Mouse (Mus musculus) hindbrain, embryonic 10.5 days (tissue): Measurements from ENCODE around the gene Peli2. TPM values are rescaled to one million over a fixed set of nuclear protein-coding genes. Genes with fewer than 3 reads are reported as not detected.
A peak's percentile ranks its signal among the peaks of the same experiment; 100 is the strongest.

ENCODE experiments used
- DNase-seq: peaks from one replicate; pipeline ENCODE4 v3.0.0-alpha.2; 2017; ENCODE audit warnings: low spot score
- H3K27ac ChIP-seq: fragments of 300-500 bp; sonication (generic); 2 replicates; pipeline ENCODE4 v1.5.1; 2016; ENCODE audit warnings: mild to moderate bottlenecking, moderate library complexity
- H3K27me3 ChIP-seq: fragments of 300-500 bp; sonication (generic); 2 replicates; pipeline ENCODE4 v1.6.1; 2016; ENCODE audit warnings: mild to moderate bottlenecking; ENCODE audit not compliant: poor library complexity, insufficient read depth, severe bottlenecking
- H3K36me3 ChIP-seq: fragments of 300-500 bp; sonication (generic); 2 replicates; pipeline ENCODE4 v1.6.1; 2016; ENCODE audit warnings: mild to moderate bottlenecking, moderate library complexity
- H3K4me1 ChIP-seq: fragments of 300-500 bp; sonication (generic); replicated peaks from 2 replicates; pipeline ENCODE4 v1.6.1; 2016; ENCODE audit warnings: mild to moderate bottlenecking
- H3K4me3 ChIP-seq: fragments of 300-500 bp; sonication (generic); 2 replicates; pipeline ENCODE4 v1.5.1; 2016; ENCODE audit warnings: mild to moderate bottlenecking, moderate library complexity
- H3K9me3 ChIP-seq: fragments of 300-500 bp; sonication (generic); 2 replicates; pipeline ENCODE4 v1.6.1; 2016; ENCODE audit warnings: mild to moderate bottlenecking, moderate library complexity
- WGBS: fragments of 180-500 bp; shearing (Covaris S2); methylation state at CpG from one replicate; pipeline ENCODE4 v1.1.7; 2016; 5-methylcytosine and 5-hydroxymethylcytosine counted together
- polyA plus RNA-seq: library from polyadenylated mRNA; unstranded; fragments of >200 nt; fragmentation: Nextera tagmentation; extraction: Ambion mirVana; gene quantifications from 2 replicates; pipeline ENCODE4 v1.2.1, GENCODE M21; 2016

Gene Peli2
- polyA plus RNA-seq, 1 experiment from 2014 or later, result 16.9 TPM

DNA sequence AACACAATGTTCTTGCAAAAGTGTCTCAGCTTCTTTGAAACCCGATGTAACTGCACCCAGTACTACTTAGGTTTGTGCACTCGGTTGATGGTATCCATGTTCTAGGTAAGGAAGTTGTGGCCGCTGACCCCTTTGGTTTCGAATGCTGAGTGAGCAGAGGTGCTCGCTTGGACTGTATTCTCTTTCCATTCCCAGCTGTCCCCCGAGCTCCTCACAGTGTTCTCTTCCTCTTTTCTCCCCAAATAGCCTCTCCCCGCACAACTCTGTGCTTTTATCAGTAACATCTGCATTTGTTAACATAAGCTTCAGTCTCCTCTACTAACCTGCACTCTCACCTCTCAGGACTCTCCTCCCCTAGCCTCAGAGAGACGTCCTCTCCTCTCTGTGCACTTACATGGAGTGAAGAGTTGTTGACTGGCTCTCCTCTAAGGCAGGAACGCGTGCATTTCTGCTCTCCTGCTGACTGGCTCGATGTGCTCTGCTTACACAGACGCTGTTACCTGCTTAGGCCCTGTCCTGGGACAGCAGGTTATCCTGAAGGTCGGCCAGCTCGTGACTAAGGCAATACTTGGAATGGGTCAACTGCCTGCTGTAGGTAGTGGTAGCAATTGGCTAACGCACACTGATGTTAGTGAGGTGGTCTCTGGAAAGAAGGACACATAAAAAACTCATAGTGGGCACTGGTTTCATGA lies 57.8 kb downstream of the Peli2 start:
- H3K27me3 ChIP-seq, result no peaks in the 10 kb centered on the region

DNA sequence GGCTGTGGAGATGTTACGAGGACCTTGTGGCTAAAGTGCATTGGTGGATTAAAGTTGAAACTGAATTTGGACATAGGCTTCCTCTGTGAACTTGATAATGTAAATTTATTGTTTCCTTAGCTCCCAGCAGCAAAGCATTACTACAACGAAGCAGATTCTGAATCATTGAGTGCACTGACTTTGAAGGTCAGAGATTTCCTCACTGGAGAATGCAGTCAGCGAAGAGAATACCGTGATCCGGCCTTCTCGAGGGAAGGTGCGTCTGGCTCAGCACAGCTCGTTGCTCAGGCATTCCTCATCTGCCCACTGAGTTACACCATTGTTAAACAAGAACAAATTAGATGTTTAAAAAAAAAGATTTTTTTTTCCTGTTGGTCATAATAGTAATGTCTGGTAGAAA lies 58.4 kb downstream of the Peli2 start:
- Histone ChIP-seq H3K27ac (no peak overlapping the region), H3K9me3 (peaks cover 16% of the 10 kb centered on the region; the same call in 1 of the 2 replicates), H3K4me1 (0 out of 2 replicates have a peak, but pooled peaks cover 6% of the 10 kb centered on the region), H3K36me3 (peaks cover 49% of the 10 kb centered on the region), H3K4me3 (no peak overlapping the region), H3K27me3 (no peaks in the 10 kb centered on the region)
- 91% methylated on average over 8 of the region's 8 CpGs for WGBS
- DNase-seq, result no peak

More for the DNA sequence above, 57.8 kb downstream of the Peli2 start:
- DNase-seq, result no peak
- Histone ChIP-seq H3K9me3 (peaks cover 16% of the 10 kb centered on the region; the same call in 1 of the 2 replicates), H3K36me3 (peaks cover 43% of the 10 kb centered on the region), H3K4me1 (0 out of 2 replicates have a peak, but pooled peaks cover 6% of the 10 kb centered on the region), H3K27ac (no peak overlapping the region), H3K4me3 (no peak overlapping the region)
- WGBS, result 88% methylated on average over 15 of the region's 15 CpGs

GRCm38 (mm10) chr14:48186302-48186701 lies 65.7 kb downstream of the Peli2 start:
- H3K9me3 ChIP-seq, result peaks cover 12% of the 10 kb centered on the region; the same call in 1 of the 2 replicates
- no peak overlapping the region for H3K27ac ChIP-seq
- H3K27me3 ChIP-seq, result no peaks in the 10 kb centered on the region
- peaks cover 8% of the 10 kb centered on the region; the same call in 1 of the 2 replicates for H3K4me1 ChIP-seq
- 85% methylated on average over 6 of the region's 6 CpGs for WGBS
- H3K4me3 ChIP-seq, result no peak overlapping the region
- DNase-seq, result no peak
- H3K36me3 ChIP-seq, result peaks cover 42% of the 10 kb centered on the region

DNA sequence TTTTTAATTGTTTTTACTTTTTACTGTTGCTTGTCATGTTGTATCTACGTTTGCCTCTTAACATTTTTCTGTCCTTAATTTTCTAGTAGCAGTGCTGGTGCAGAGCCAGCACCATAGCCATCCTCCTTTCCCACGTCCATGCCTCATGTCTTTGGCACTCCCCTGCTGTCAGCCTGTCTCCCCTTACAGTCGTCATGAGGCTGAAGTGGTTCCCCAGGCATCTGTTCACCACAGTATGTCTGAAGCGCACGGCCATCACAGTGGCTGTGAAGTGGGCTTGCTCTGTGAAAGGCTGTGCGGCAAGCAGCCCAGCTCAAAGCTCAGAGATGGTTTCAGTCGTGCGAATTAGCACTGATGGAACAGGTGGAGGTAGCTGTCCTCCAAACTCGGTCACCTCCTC lies 66.5 kb downstream of the Peli2 start:
- Histone ChIP-seq H3K27ac (no peak overlapping the region), H3K4me1 (peaks cover 12% of the 10 kb centered on the region; the same call in 1 of the 2 replicates), H3K9me3 (peaks cover 4% of the 10 kb centered on the region; the same call in 1 of the 2 replicates), H3K36me3 (peaks cover 37% of the 10 kb centered on the region), H3K27me3 (no peaks in the 10 kb centered on the region), H3K4me3 (no peak overlapping the region)
- 76% methylated on average over 9 of the region's 9 CpGs for WGBS
- DNase-seq, result no peak

GRCm38 (mm10) chr14:48189330-48189729 lies 68.7 kb downstream of the Peli2 start:
- peaks cover 16% of the 10 kb centered on the region; the same call in 1 of the 2 replicates for H3K4me1 ChIP-seq
- 69% methylated on average over 8 of the region's 8 CpGs for WGBS
- DNase-seq, result no peak
- H3K36me3 ChIP-seq, result peaks cover 14% of the 10 kb centered on the region
- H3K4me3 ChIP-seq, result no peak overlapping the region
- no peak overlapping the region for H3K27ac ChIP-seq
- no peaks in the 10 kb centered on the region for H3K9me3 ChIP-seq
- H3K27me3 ChIP-seq, result no peaks in the 10 kb centered on the region

DNA sequence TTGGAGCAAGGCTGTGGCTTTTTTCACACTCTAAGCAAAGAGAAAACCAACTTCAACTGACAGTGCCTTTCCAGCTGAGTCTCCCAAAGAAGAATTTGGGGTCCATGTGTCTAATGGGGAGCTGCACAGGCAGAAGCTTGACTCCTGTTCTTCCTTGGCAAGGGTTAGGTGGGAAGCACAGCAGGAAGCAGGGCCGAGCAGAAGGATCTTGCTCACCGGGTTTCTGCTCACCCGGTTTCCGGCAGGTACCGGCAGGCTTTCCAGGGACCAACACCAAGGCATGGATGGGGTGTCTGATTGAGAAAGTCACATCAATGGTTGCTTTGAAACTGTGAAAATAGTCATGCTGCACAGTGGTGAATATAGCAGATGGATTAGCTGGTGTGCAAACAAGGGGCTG lies 70.3 kb downstream of the Peli2 start:
- H3K4me1 ChIP-seq, result peaks cover 16% of the 10 kb centered on the region; the same call in 1 of the 2 replicates
- H3K9me3 ChIP-seq, result no peaks in the 10 kb centered on the region
- H3K36me3 ChIP-seq, result no peaks in the 10 kb centered on the region
- H3K27me3 ChIP-seq, result no peaks in the 10 kb centered on the region
- WGBS, result 97% methylated on average over 5 of the region's 5 CpGs
- H3K27ac ChIP-seq, result 0 out of 2 replicates have a peak overlapping the region, but pooled peaks have one; percentile 8
- DNase-seq, result no peak
- H3K4me3 ChIP-seq, result no peak overlapping the region

DNA sequence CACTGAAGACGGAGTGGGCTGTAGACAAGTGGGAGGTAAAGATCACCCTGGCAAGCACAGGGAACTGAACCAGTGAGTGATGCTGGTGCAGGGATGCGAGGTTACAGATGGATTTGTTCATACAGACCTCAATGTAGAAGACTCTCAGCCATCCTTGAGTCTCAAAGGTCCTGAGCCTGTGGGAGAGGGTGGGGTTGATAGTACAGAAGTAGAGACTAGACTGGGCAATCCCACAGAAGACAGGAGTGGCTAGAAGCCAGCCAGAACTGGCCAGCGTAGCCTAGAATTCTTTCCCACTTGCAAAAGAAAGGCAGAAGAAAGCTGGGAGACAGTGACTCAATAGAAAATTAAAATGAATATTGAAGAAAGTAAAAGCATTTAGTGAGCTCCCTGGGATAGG lies 71.3 kb downstream of the Peli2 start:
- H3K36me3 ChIP-seq, result no peaks in the 10 kb centered on the region
- no peak overlapping the region for H3K4me3 ChIP-seq
- DNase-seq, result no peak
- no peaks in the 10 kb centered on the region for H3K9me3 ChIP-seq
- 90% methylated on average over 3 of the region's 3 CpGs for WGBS
- no peak overlapping the region for H3K27ac ChIP-seq
- no peaks in the 10 kb centered on the region for H3K27me3 ChIP-seq
- peaks cover 21% of the 10 kb centered on the region; the same call in 1 of the 2 replicates for H3K4me1 ChIP-seq

- Histone ChIP-seq H3K27me3 (no peaks in the 10 kb centered on the region), H3K9me3 (no peaks in the 10 kb centered on the region), H3K36me3 (no peaks in the 10 kb centered on the region), H3K4me3 (no peak overlapping the region), H3K27ac (no peak overlapping the region), H3K4me1 (peaks cover 50% of the 10 kb centered on the region)
- no peak for DNase-seq
- 82% methylated on average over 5 of the region's 5 CpGs for whole genome bisulfite sequencing
Measured at GRCm38 (mm10) chr14:48196804-48197203, 76.2 kb downstream of the Peli2 start.

- H3K27me3 ChIP-seq, result no peaks in the 10 kb centered on the region
- DNase-seq, result no peak
- H3K4me1 ChIP-seq, result peaks cover 55% of the 10 kb centered on the region
- no peak overlapping the region for H3K4me3 ChIP-seq
- H3K27ac ChIP-seq, result no peak overlapping the region
- no peaks in the 10 kb centered on the region for H3K9me3 ChIP-seq
- WGBS, result 90% methylated on average over 7 of the region's 7 CpGs
- H3K36me3 ChIP-seq, result no peaks in the 10 kb centered on the region
Measured at GRCm38 (mm10) chr14:48197287-48197686, 76.7 kb downstream of the Peli2 start.

GRCm38 (mm10) chr14:48198190-48198954 lies 77.7 kb downstream of the Peli2 start:
- Histone ChIP-seq H3K27ac (no peak overlapping the region), H3K4me1 (peaks cover 58% of the 10 kb centered on the region), H3K4me3 (no peak overlapping the region), H3K9me3 (no peaks in the 10 kb centered on the region), H3K36me3 (no peaks in the 10 kb centered on the region), H3K27me3 (no peaks in the 10 kb centered on the region)
- DNase-seq, result no peak
- WGBS, result 73% methylated on average over 8 of the region's 8 CpGs

- no peak overlapping the region for H3K4me3 ChIP-seq
- H3K27ac ChIP-seq, result peak overlapping the region; percentile 40
- H3K9me3 ChIP-seq, result no peaks in the 10 kb centered on the region
- 69% methylated on average over 16 of the region's 16 CpGs for WGBS
- DNase-seq, result no peak
- no peaks in the 10 kb centered on the region for H3K36me3 ChIP-seq
- H3K4me1 ChIP-seq, result peaks cover 57% of the 10 kb centered on the region
- H3K27me3 ChIP-seq, result no peaks in the 10 kb centered on the region
Measured at GRCm38 (mm10) chr14:48198957-48199356, 78.3 kb downstream of the Peli2 start.

GRCm38 (mm10) chr14:48199506-48199905 lies 78.9 kb downstream of the Peli2 start:
- H3K4me1 ChIP-seq, result peaks cover 57% of the 10 kb centered on the region
- H3K27ac ChIP-seq, result no peak overlapping the region
- H3K4me3 ChIP-seq, result no peak overlapping the region
- H3K36me3 ChIP-seq, result no peaks in the 10 kb centered on the region
- H3K27me3 ChIP-seq, result no peaks in the 10 kb centered on the region
- 89% methylated on average over 4 of the region's 4 CpGs for WGBS
- DNase-seq, result no peak
- no peaks in the 10 kb centered on the region for H3K9me3 ChIP-seq

DNA sequence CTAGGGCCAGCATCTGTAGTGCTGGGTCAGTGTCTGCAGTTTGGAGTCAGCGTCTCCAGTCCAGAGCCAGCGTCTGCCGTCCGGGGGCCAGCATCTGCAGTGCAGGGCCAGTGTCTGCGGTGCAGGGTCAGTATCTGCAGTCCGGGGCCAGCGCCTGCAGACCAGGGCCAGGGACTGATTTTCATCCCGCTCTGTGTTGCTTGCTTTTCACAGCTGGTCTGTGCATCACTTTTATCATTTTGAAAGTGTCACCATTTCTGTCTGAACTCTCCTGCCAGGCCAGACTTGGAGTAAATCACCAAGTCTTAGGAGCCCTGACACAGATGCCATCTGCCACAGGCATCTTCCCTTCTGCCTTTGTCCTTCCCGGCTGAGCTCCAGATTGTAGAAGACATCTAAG lies 79.7 kb downstream of the Peli2 start:
- no peak for DNase-seq
- Histone ChIP-seq H3K4me1 (peaks cover 63% of the 10 kb centered on the region), H3K9me3 (no peaks in the 10 kb centered on the region), H3K36me3 (no peaks in the 10 kb centered on the region), H3K4me3 (no peak overlapping the region), H3K27ac (peak overlapping the region; percentile 69), H3K27me3 (no peaks in the 10 kb centered on the region)
- WGBS, result 89% methylated on average over 9 of the region's 9 CpGs
